Mouse (Mus musculus): ENCODE measurements around the gene Dennd1b.
A peak's percentile ranks its signal among the peaks of the same experiment; 100 is the strongest.

The Dennd1b gene

DNA sequence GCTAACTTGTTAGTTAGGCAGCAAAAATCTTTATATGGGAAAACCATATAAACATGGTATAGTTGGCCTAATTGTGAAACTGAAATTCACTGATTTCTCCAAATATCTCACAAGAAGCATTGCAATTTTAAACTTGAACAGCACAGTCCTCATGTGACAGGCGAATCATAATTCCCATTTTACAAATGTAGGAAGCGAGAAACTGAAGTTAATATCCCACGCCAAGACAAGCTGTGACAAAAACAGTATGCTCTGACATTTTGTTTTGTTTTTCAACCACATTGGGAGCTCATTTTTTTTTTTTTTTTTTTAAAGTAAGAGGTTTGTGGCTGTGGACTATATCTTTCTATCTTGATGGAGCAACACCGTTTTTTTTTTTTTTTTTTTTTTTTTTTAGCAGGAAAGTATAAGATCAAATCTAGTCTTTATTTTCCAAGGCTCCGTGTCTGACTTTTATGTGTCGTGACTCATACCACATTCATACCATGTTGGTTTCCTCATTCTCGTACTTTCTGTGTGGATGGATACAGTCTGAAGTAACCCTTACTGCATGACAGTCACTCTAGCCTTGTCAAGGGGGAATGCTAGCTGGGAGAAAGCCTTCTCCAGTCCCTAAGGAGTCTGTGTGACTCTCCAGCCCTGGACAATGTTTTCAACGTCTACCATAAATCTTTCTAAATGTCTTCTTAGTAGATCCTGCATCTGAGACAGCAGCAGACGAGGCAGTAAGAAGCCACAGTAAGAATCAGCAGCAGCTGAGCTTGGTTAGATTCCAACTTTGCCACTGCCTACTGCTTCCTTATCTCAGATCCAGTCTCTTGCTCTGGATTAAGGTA, 751 bp upstream of the Dennd1b start:
- DNase-seq (ENCODE audit: low read depth, low spot score): no peak

DNA sequence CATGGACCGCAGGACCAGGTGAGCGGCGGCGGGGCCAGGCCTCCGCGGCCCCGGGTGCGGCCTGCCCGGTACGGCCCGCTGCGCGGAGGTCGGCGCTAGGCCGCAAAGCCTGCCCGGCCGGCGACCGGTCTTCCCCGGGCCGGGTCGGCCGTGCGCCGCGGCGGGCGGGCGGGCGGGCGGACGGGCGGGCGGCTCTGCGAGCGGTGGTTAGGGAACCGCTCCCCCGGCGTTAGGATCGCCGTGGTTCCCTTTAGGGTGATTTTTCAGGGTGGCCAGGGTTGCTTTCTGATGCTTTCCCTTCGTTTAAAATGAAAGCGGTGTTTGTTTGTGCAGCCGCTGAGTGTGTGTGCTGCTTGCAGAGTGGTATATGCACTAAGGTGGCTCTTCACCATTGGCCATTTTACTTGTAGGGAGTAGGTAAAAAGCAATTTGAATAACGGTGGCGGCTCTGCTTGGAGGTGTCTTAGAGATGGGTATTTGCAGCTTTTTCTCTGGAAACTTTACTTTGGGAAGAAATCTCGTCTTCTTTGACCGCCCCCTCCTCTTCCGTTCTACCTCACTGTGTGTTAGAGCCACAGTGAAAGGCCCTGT, 728 bp downstream of the Dennd1b start:
- peak; percentile 68 for DNase-seq (ENCODE audit: low read depth, low spot score)

DNA sequence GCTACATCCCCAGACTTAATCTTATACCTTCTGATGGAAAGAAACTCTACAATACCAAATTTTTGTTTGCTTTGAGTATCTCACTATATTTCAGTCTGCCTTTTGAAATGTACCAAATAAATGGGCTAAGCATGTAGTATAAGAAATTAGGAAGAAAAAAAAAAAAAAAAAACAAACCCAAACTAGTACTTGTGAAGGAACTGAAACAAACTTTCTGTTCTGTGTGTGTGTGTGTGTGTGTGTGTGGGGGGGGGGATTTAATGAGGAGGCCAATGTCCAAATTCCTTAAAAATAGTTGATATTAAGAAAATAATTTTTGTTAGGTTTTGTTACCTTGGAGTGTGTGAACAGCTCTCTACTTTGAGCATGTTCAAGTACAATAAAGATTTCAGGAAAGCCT, 1.8 kb downstream of the Dennd1b start:
- no peak for DNase-seq (ENCODE audit: low read depth, low spot score)

DNA sequence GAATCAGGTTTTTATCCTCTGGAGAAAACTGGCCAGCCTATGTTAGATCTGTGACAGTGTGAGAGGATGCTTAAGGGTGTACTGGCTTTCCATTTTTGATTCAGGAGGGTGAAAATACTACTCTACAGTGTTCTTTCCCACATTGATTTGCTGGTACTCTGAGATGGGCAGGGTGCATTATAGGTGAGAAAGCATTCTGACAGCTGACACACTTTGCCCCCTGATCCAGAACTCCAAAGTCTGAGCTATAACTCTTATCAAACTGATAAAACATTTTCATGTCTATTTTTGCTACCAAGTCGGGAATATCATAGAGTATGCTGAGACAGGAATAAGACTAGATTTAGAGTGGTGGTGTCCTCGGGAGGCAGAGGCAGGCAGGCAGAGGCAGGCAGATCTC, 2.3 kb downstream of the Dennd1b start:
- DNase-seq (ENCODE audit: low read depth, low spot score): no peak

DNA sequence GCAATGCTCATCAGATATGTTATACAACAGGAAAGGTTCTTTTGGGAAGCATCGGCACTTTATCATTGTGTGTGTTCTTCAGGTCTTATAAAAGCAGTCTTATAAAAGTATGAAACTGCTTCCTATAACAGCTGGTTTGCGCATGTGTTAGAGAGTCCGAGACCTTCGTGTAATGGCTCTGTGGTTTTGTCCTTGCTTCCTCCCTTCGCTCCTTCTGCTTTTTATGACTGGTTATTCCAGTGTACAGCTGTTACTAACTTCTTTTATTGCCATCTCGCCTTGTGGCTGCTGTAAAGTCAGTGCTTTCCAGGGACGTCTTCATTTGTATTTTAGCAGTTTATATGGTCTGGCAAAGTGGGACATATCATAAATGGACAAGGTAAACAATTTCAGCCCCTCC, 4.2 kb downstream of the Dennd1b start:
- no peak for DNase-seq (ENCODE audit: low read depth, low spot score)

DNA sequence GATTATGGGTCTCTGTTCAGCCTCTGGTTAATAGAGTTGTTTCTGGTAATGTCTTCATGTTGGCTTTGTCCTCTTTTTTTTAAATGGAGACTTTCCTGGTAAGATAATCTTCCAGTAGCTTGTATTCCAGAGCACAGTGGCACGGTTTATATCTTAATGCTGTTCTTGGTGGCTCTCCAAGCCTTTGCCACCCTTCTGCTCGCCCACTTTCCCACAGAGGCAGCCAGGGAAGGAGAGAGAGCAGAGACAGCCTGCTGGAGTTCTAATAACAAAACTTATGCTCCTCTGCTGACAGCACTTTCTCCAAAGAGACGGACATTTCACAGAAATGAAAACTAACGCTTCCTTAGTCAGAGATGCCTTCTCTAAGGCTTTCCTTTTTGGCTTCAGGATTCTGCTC, 6.8 kb downstream of the Dennd1b start:
- DNase-seq (ENCODE audit: low read depth, low spot score): no peak

DNA sequence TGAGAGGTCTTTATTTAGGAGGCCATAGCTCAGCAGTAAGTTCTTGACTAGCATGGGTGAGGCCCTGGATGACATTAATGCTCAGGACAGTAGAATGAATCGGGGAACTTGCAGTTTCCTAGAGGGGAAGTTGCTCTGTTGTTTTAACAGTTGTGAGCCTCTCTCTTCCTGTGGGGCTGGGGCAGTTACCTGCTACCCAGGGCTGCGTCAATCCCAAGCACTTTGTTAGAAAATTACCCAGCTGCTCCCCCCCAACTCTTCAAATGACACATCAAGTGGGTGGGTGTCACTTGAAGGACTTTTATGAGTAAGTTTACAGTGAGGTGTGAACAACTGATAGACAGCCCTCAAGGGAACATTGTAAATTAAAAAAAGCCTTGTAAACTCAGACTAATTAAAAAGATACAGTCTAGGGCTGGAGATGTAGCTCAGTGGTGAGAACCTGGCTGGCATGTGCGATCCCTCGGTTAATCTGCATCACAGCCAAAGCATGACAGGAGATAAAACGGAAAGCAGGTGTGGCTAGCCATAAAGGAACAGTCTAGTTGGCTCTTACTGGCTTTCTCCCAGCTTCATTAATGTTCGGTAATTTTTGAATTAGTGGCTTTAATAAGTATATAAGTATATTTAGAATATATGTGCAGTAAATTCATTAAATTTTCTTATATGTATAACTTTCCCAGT, 10.4 kb downstream of the Dennd1b start:
- DNase-seq (ENCODE audit: low read depth, low spot score): peak; percentile 60

DNA sequence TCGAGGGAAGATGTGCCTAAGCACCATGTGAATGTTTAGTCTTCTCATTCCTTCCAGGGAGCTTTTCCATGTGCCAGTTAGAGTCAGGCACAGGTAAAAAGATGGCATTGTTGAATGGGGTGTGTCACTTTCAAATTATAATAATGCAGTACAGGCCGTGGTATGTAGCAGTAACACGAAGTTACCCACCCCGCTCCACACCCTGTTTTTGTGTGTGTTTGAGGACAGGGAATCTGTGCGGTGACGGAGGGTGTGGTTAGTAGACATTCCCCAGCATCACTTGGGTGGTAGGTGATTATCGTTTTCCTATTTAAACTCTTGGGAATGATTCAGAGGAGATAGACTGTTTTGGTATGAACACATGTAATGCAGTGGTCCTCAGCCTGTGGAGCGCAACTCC, 11.6 kb downstream of the Dennd1b start:
- DNase-seq (ENCODE audit: low read depth, low spot score): no peak

DNA sequence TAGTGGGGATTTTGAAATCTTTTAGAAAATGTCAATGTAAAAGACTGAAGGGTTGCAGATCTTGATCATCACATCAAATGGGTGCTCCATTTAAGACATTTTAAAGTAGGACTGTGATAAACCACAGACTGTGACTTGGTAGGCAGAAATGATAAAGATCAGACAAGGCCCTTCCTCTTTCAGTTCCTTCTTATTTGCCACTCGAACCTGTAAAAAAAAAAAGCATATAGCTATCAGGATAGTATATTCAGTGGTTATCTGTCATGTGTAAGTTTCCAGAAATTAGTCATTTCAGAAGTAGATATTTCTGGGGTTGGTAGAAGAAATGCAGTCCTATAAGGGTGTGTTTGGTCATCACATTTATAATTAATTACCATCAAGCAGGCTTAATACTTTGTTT, 12.7 kb downstream of the Dennd1b start:
- peak; percentile 50 for DNase-seq (ENCODE audit: low read depth, low spot score)

DNA sequence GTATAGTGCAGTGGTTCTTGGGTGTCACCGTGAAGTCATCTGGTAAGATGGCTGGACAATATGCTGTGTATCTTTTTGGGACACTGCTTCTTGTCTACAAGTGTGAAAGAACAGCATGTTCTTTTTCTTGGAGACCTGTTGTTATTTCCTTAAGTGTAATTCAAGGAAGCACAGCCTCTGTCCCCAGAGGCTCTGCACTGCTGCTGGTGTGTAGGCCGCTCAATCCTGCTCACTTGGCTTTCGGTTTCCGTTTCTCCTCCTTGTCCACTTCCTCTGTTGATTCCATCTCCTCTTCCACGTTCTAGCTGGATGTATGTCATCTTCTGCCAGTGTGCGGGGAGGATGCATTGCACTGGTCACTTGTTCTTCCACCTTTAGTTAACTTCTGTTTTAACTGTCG, 19.0 kb downstream of the Dennd1b start:
- DNase-seq (ENCODE audit: low read depth, low spot score): no peak

DNA sequence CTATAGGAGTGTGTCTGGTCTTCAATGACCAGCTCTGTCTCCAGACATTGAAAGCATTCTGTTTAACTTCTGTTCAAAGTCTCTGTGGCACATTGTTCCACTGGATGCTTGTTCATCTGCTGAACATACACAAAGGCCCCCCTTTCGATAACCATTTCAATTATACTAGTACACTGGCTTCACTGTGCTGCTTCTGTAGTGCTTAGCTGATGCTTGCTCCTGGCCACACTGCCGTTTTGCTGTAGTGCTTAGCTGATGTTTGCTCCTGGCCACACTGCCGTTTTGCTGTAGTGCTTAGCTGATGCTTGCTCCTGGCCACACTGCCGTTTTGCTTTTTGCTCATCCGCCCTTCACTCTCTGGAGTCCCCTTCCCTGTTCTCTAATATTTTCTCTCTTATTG, 19.4 kb downstream of the Dennd1b start:
- DNase-seq (ENCODE audit: low read depth, low spot score): no peak

DNA sequence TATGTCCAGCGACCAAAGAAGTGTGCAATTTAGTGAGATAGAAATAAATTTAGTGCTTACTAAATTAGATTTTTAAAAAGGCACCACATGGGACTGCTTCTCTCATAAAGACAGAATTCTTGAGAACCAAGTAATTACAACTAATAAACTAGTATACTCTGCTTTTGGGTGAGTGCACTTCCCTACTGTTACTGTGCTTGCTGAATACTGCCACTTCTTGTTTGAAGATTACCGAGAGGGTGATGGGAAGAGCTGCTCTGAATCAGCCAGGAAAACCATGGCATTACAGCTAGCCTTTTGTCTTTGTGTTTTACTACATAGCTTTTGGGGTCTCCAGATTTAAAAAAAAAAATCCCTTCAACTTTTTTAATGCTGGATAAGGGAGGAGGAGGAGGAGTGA, 19.8 kb downstream of the Dennd1b start:
- DNase-seq (ENCODE audit: low read depth, low spot score): no peak

DNA sequence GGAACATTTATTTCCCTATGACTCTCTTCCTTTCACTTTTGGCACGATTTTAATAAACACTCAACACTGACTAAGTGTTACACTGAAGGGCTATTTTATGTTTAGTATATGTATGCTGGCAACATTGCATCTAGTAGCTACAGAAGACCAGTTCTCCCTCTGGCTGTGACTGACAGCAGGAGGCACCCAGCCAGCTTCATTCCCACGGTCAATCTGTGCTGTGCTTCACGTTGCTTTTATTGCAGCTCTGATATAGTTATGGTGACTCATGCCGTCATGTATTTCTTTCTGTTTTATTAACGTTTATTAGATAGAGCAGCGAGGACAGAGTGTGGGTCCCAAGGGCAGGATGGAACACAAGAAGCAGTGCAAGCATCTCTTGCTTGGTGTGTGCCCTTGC, 20.2 kb downstream of the Dennd1b start:
- no peak for DNase-seq (ENCODE audit: low read depth, low spot score)

DNA sequence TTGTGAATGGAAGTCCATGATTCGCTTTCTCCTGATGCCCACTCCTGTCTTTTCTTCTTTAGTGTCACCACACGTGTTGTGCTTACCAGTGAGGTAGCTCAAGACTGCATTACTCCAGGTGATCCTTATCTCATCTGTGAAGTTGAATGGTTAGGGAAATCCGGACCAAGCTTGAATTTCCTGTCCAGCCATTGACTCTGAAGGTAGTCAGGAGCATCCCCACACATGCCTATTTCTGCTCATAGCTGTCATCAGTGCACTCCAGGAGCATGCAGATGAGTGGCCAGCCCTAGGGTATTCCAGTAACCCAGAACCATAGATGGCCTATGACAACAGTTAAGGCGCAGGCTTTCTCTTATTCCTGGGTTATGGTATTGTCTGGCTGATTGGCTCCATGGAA, 20.9 kb downstream of the Dennd1b start:
- DNase-seq (ENCODE audit: low read depth, low spot score): no peak

DNA sequence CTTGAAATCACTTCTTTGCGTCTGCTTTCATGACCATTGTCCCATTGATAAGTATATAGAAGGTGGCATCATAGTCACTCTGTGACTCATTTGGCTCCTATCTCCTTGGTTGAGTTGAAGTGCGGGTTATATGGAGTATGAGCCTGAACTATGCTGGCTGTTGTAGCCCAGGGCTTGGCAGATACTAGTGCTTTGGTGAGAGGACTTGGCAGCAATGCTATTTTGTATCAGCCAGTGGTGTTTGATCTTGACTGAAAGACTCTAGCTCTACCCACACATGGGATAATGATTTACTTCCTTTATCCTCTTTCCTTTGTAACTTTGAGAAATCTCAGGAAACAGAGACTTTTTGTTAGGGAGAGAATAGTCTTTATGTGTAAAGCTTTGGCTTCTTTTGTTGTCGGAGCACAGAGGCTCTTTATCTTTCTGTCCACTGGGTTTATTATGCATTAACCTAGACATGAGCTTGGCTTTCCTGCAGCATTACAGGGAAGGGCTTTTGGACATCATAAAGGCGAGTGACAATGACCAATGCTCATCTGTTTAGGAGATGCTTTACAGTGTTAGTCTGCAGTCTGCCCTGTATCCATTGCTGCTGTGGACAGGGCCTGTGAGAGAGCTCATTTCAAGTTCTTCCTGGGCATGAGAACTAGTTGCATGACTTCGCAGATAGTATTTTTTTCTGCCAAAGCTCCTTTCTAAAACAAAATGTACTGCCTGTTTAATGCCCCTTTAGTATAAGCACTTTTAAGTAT, 29.3 kb downstream of the Dennd1b start:
- no peak for DNase-seq (ENCODE audit: low read depth, low spot score)

DNA sequence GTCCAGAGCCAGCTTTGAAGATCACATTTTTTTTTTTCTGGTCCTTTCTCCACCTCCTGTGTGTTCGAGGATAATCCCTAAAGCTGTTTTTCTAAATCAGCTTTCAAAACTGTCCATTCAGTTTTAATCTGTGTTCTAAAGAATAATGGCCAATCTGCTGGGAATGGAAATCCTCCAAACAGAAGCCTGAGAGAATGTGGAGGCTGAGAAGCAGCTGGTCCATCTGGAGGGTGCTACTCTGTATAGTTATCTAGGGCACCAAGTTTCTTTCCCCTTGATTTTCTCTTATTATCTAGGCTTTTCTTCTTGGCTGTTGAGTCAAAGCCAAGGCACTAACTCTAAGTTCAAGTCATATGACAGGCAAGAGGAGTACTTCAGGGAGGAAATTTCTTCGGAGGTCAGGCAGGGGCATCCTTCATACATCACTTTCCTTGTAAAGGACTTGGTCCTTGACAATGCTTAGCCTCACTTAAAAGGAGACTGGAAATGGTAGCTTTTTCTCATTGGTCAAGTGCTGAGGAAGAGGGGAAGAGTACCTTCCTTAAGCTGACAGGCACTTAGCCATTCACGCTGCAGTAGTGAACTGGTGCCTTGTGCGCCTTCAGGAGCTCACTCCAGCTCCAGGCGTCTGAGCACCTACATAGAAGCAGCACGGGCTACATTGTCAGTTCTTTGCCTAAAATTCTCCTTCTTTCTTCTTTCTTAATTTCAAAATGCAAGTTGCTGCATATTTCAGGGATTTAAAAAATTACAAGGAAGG, 32.6 kb downstream of the Dennd1b start:
- no peak for DNase-seq (ENCODE audit: low read depth, low spot score)

DNA sequence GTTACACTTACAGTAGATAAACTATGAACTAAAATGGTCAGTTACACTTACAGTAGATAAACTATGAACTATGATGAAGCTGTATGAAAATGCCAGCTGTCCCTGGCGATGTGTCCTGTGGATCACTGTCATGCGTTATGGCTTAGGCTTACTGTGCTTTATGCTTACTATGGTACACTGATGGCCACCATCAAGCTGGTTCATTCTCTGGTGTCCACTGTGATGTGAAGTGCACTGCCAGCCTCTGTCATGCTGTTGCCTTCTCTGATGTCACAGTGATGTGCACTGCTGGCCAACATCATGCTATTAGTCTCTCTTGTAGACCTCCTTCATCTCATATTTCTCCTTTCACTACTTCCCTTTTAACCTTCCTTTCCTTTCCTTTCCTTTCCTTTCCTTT, 33.4 kb downstream of the Dennd1b start:
- DNase-seq (ENCODE audit: low read depth, low spot score): no peak

DNA sequence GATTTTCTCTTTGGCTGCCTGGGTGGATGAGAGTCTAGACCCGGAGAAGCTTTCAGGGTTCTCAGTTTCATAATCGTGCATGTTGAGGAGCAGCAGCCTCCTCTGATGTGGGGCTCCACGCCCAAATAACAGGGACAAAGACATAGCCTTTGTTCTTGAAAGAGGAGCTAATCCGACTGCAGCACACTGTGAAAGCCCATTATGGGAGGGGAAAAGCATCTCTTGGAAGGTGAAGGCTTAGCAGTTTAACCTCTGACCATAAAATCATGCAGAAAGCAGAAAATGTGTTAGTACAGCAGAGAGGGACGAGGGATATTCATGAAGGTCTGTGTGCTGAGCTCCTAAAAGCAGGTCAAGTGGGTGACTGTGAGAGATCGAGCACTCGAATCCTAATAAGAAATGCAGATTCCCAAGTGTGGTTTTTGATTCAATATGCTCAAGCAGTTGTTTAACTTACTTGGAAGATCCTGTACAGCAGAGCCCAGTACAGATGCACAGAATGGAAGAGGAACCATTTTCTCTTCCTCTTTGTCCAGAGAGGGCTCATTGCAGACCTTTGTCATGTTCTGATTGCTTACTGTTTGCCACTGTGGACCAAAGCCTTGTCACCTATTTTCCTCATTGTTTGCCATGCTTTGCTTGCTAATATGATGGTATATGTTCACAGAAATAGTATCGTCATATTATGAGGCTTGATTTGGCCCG, 37.6 kb downstream of the Dennd1b start:
- DNase-seq (ENCODE audit: low read depth, low spot score): no peak

DNA sequence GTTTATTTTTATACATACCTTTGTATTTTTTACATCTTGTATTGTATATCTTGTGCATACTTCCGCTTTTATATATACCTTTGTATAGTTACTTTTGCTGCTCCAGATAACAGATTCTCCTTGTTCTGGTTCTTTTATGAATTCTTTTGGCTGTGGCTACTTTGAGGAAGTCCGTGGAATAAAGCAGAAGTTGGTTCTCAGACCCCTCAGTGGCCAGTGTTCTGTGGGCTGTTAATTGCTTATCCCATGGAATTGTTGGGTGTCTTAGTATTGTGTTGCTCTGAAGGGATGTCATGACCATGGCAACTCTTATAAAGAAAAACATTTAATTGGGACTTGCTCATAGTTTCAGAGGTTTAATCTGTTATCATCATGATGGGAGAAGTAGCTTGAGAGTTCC, 40.3 kb downstream of the Dennd1b start:
- DNase-seq (ENCODE audit: low read depth, low spot score): no peak

DNA sequence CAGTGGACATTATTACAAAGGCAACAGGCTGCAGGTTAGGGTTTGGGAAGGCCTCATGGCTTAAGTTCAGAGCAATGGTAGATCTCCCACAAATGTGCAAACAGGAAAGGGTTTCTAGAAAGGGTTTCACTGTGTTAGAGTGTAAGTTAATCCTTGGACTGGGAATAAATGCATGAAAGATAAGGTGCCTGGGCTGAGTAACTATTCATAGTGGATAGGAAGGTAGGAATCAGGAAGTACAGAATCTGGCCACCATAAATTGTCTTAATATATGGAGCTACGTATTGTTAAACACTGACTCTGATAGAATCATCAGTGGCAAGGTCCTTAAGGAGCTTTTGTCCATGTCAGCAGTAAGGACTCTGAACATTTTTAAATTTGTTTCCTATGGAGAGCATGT, 42.8 kb downstream of the Dennd1b start:
- DNase-seq (ENCODE audit: low read depth, low spot score): no peak

DNA sequence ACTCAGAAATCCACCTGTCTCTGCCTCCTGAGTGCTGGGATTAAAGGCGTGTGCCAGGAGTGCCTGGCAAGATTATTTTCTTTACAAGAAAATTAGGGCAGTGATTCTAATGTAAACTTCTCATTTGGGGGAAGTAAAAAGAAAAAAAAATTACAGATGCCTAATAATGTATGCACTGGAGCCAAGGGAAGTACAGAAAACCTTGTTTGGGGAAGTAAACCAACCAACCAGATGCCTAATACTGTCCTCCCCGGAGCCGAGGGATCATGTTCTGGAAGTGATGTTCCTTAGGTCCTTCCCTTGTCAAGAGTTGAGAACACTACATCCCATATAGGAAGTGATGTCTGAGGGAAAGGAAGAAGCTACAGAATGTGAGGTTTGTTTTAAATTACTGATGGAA, 44.2 kb downstream of the Dennd1b start:
- DNase-seq (ENCODE audit: low read depth, low spot score): no peak
